Mouse (Mus musculus) regulatory T cell (primary cell): Measurements from ENCODE around the gene Babam2.
"Not testable (repeated sequence)": the region's sequence is repeated elsewhere in the genome, so short reads cannot be mapped to it uniquely, and the experiment has no call there.

ENCODE experiments used
- in situ Hi-C: fragments of 300-600 bp; cut with MboI, MseI; formaldehyde crosslinking; loops from one replicate; pipeline ENCODE4 v1.15.1; 2025; ENCODE audit warnings: high pct_unique_total_duplicates

Gene Babam2

DNA sequence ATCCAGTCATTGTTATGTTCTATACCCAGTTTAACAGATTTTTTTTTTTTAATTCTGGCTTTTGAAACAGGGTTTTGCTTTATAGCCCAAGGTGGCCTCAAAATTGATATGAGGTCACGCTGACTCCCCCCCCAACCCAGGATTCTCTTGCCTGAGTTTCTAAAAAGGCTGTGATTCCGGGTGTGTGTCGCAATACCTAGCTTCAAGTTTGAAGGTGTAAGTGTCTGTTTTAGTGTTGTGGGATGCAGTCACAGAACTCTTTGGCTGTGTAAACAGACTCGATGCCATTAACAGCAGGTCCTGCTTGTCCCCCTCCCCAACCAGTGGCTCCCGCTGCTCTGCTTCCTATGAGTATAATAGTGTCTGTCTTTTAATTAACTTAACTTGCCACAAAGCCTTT lies 84.1 kb downstream of the Babam2 start:
- in situ Hi-C loops, result no loop called here

DNA sequence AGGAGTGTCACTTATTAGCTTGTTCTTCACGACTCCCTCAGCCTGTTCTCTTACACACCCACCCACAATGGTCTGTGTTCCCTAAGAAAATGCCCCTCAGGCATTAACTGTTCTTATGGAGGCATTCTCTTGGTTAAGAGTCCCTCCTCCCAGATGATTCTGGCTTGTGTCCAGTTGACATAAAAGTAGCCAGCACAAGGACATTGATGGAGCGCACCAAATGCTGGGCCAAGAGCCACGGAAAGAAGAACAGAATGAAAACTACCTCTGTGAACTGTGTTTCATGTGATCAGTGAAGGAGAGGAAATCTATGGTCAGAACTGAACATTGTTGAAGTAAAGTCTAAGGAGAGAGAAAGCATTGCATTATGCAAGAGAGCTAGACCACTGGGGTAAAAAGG lies 89.7 kb downstream of the Babam2 start:
- in situ Hi-C loops, result no loop called here

- in situ Hi-C loops, result no loop called here
These were observed 90.1 kb downstream of the Babam2 start for GRCm38 (mm10) chr5:31787622-31788021.

DNA sequence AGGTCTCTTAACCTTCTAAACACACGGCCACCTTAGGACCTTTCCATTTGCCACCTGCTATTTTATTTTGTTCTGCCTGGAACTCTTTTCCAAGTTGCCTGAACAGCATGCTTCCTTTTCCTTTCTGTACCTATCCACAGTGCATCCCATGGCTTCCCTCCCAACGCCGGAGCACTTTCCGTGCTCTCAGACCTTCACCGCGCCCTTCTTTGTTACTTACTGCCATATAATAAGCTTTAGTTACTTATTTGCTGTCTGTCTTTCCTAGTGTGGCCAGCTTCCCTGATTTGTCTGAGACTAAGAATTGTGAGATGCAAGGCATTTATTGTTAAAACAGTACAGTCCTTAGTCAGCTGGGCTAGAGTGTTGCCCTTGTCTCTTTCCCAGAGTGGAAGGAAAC lies 94.9 kb downstream of the Babam2 start:
- in situ Hi-C loops, result no loop called here

DNA sequence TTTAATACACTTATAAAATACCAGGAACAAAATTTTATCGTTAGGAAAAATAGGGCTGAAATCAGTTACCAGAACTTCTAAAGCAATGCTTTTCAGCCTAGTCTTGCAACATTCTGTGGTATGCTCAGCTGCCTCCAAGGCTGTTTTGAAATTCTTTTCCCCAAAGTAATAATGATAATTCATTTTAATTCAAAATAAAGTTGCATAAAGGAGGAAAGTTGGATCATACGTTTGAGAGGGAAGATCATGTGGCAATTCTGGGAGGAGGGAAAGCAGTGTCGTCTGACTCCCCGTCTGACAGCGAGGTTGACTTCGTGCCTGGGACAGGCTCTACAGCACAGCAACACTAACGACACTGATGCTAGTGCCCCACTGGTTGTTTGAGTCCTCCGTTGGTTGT lies 95.4 kb downstream of the Babam2 start:
- in situ Hi-C loops, result no loop called here

DNA sequence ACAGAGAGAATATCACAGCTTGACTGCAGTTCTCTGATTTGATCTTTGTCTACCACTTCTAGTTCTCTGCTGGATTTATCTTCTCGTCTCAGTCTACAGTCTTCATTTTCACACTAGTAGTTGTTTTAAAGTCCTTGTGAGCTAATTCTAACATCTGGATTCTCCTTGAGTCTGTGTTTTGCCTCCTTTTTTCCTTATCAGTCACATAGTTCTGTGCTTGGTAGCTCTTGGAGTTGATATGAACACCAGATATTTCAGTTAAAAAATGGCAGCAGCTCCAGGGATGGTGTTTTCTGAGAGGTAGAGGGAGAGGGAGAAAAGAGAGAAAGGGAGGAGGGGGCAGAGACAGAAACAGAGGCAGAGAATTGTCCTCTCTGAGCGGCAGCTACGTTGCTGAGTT lies 97.9 kb downstream of the Babam2 start:
- in situ Hi-C loops, result no loop called here

- in situ Hi-C loops, result no loop called here
These were observed 99.5 kb downstream of the Babam2 start for GRCm38 (mm10) chr5:31796979-31797378.

GRCm38 (mm10) chr5:31804211-31804610 lies 106.7 kb downstream of the Babam2 start:
- in situ Hi-C loops, result not testable (repeated sequence)

DNA sequence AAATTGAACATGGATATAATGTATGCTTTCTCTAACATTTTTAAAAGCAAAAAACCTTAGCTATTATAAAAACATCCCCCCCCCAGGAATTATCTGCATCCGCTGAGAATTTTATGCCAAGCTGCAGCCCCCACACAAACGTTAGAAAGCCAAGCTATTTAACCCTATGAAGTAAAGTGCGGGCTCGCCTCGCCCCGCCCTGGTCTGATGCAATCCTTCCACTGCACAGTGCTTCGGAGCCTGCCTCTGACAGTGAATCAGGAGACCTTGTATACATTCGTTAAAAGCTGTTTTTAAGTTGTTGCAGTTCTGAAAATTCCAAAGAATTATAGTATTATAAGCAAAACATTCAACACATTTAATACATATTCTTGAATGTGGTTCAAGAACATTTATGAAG lies 107.3 kb downstream of the Babam2 start:
- in situ Hi-C loops, result no loop called here

GRCm38 (mm10) chr5:31807312-31807711 lies 109.8 kb downstream of the Babam2 start:
- in situ Hi-C loops, result no loop called here

GRCm38 (mm10) chr5:31808271-31808670 lies 110.8 kb downstream of the Babam2 start:
- in situ Hi-C loops, result no loop called here

GRCm38 (mm10) chr5:31810796-31811662 lies 113.5 kb downstream of the Babam2 start:
- in situ Hi-C loops, result no loop called here

- in situ Hi-C loops, result no loop called here
These were observed 114.1 kb downstream of the Babam2 start for GRCm38 (mm10) chr5:31811663-31812001.

DNA sequence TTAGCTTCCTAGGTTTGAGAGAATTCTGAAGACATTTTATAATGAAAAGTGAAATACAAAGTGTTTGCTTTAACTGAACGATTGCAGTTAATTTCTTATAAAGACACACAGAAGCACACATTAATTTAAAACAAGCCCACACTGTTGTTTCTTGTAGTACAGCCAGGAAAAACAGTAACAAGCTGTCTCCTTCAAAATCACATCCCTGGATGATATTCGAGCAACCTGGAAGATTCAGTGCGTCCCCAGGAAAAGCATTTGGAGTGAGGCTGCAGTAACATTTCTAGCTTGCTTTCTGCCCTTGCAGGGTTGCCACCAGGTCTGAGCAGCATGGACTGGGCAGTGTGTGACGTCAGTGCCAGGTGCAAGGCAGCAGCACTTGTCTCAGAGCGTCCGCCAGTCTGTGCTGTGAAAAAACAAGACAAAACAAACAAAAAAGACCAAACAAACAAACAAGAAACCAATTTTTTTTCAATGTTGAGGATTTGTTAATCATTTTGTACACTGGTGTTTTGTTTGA lies 115.7 kb downstream of the Babam2 start:
- in situ Hi-C loops, result no loop called here

GRCm38 (mm10) chr5:31814068-31814467 lies 116.6 kb downstream of the Babam2 start:
- in situ Hi-C loops, result no loop called here

DNA sequence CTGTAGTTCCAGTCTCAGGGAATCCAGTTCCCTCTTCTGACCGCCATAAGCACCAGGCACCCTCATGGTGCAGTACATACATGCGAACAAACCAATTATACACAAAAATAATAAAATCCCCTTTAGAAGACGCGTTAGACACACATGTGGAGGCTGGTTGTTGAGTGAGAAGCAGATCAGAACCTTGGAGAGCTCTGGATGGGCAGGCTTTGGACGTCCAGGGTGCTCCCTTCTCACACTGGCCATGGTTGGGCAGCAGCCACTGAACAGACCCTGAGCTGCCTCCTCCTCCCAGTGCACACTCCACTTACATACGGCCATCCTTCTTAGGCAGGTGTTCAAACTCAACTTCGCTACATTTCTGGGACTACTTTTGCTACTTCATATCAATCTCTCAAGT lies 117.6 kb downstream of the Babam2 start:
- in situ Hi-C loops, result no loop called here

DNA sequence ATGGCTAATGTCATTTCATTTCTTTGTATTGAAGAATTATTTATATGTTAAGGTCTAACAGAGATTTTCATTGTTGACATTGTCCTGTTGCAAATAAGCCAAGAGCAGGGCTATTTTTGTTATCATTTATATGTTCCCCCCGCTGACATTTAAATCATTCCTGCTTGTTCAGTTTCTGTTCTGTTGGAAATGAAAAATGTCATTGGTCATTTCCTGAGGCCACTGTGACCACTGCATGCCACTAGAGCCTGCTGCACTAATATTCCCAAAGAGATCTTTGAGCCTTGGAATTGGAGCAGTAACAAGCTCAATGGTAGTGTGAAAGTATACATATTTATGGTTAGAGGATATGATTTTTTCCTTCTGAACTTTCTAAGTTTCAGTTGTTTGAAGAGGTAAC lies 118.6 kb downstream of the Babam2 start:
- in situ Hi-C loops, result no loop called here

DNA sequence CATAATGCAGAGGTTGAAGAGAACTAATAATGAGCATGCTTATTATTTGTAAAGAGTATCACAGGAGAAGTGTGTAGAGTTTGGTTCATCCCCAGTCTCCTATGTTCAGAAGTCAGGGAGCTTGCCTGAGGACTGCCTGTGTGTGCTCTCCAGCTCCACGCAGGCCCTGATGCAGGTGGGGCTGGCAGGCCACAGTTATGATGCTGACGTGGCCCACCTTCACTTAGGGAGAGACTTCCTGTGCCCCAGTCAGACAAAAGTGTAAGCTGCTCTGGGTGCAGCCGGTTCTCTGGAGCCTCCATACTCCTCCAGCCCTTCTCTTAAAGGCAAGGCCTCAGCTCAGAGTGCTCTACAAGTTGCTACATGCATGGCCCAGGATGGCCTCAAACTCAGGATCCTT lies 123.3 kb downstream of the Babam2 start:
- in situ Hi-C loops, result no loop called here

GRCm38 (mm10) chr5:31821204-31821603 lies 123.7 kb downstream of the Babam2 start:
- in situ Hi-C loops, result no loop called here

DNA sequence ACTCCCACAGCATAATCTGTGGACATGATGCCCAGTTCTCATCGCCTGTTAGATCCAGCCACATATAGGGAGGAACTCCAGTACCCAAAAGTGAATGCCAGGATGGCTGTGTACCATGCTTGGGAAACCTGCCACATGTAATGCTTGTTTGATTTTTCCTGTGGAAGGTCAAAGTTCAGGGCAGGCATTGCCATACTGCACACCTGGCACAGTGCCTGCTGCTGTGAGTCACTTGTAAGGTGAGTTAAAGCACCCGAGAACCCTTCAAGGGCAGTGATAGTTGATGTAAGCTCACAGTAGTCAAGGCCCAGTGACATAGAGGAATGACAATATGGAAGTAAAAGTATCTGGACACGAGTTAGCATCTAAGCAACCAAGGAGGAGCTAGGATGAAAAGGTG lies 126.2 kb downstream of the Babam2 start:
- in situ Hi-C loops, result no loop called here

DNA sequence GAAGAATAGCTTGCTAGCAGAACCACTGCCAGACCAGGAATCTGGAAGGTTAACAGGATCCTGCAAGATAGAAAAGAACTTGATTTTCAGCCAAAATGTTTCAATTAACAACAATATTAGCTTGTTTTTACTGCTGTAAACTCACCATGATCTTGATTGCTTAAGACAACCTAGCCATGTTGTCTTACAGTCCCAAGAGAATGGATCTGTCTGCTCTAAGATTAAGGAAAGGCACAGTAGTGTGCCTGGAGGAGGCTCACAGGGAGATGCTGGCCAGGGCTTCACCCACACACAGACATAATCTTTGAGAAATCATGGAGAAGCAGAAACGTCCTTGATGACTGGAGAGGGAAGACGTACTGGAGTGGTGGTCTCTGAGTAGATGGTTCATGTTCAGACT lies 126.6 kb downstream of the Babam2 start:
- in situ Hi-C loops, result no loop called here

- in situ Hi-C loops, result no loop called here
These were observed 129.8 kb downstream of the Babam2 start for GRCm38 (mm10) chr5:31827304-31827703.

DNA sequence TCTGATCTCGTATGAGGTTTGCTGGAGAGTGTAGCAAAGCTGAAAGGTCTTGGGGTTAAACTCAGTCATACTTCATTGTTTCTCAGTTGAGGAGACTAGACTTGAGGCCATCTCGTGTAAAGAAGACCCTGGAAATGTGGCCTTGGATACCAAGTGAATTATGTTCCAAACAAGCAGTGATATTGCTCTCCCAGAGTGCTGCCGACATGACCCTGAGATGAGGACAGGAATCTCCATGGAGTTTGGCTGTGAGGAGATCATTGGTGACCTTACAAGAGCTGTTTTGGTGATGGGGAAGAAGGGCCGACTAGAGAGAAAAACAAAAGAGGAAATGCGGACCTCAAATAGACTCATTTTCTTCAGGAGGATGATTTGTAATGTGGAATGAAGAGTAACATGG lies 130.4 kb downstream of the Babam2 start:
- in situ Hi-C loops, result no loop called here

GRCm38 (mm10) chr5:31828747-31829146 lies 131.3 kb downstream of the Babam2 start:
- in situ Hi-C loops, result no loop called here
